Mouse (Mus musculus) gastrocnemius, adult 2 months (tissue): ENCODE results near the gene Rcl1. TPM values are rescaled to one million over a fixed set of nuclear protein-coding genes. Genes with fewer than 3 reads are reported as not detected.

ENCODE experiments used
- DNase-seq: peaks from one replicate; pipeline ENCODE4 v3.0.0; 2022
- H3K27ac ChIP-seq: fragments of 200-600 bp; 2 replicates; pipeline ENCODE4 v1.8.1; 2022; ENCODE audit warnings: mild to moderate bottlenecking
- H3K4me3 ChIP-seq: fragments of 200-600 bp; 2 replicates; pipeline ENCODE4 v1.8.1; 2022; ENCODE audit warnings: mild to moderate bottlenecking, moderate library complexity
- CTCF ChIP-seq: fragments of 200-600 bp; IDR thresholded peaks from 2 replicates; pipeline ENCODE4 v1.8.1; 2022; ENCODE audit warnings: antibody characterized with exemption, mild to moderate bottlenecking, moderate library complexity
- intact Hi-C: fragments of 180-260 bp; cut with DNase I; formaldehyde crosslinking; loops from one replicate; pipeline ENCODE4 v1.15.1; 2025
- total RNA-seq, 2 experiments: library from RNA; stranded (reverse); gene quantifications; 2 replicates each; pipeline ENCODE4 v1.2.3; 2021

Gene Rcl1
- total RNA-seq, 2 experiments from 2014 or later = 6.5 to 7.7 TPM

DNA sequence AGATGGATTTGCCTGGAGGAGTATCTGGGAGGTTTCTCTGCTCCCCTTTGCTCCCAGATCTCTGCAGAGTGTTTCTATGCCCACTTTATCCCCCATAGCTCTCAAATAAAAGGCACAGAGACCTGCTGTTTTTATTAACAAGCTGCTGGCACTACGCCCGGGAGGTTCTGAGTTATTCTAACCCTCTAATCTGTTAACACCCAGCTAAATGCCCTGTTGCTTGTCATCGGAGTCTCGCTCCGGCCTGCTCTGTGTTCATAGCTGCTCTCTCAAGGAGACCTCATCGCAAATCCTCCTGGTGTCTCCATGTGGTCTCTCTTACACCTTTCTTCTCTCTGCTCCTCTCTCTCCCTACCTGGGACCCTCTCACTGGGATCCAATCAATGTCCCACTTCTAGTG, 26.4 kb upstream of the Rcl1 start:
- H3K27ac ChIP-seq = no peak overlapping the region
- intact Hi-C loops = no loop called here

DNA sequence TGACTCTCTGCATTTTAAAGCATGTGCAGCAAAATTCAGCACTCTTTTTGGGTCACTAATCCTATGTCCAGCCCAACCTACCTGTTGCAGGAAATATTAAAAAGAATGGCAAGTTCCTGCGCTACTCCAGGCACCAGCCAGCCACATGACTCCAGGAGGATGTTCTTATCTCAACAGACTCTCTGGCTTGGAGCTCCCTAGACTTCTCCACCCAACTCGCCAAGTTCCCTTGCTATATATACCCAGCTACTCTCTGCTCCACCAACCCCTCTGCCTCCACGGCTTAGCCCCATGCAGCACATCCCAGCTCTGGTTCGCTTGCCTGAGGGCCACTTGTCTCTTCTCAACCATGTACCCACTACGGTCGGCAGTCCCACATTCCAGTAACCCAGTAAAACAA, 12.5 kb upstream of the Rcl1 start:
- H3K4me3 ChIP-seq = no peak overlapping the region
- intact Hi-C loops = no loop called here
- DNase-seq = no peak
- H3K27ac ChIP-seq = no peak overlapping the region
- TF ChIP-seq CTCF = no peak

More for the DNA sequence above, 26.4 kb upstream of the Rcl1 start:
- DNase-seq = no peak
- no peak overlapping the region for H3K4me3 ChIP-seq
- TF ChIP-seq CTCF = no peak

GRCm38 (mm10) chr19:29092194-29092593, 9.0 kb upstream of the Rcl1 start:
- no peak for DNase-seq
- intact Hi-C loops = no loop called here
- Histone ChIP-seq H3K4me3 (no peak overlapping the region), H3K27ac (no peak overlapping the region)
- TF ChIP-seq CTCF = no peak

GRCm38 (mm10) chr19:29099106-29099505, 2.1 kb upstream of the Rcl1 start:
- intact Hi-C loops = no loop called here
- no peak for TF ChIP-seq CTCF
- Histone ChIP-seq H3K4me3 (peak overlapping the region; percentile 6; the same call in 1 of the 2 replicates), H3K27ac (peak overlapping the region; percentile 97)
- no peak for DNase-seq

DNA sequence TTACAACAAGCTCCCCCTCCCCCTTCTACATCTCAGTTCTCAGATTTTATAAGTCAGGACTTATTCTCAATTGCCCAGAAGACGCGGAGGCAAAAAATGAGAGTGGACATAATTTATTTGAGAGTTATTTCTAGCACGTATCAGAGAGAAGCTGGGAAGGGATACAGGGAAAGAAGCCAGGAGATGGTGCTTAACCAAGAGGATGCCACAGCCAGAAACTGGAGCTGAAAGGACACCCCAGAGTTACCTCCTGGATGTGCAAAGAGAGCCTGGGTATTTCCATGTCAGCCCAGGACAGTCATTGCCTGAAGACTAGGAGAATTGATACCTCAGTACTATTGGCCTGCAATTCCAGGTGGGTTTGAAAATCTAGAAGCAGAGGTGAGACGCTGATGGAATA, 1.6 kb upstream of the Rcl1 start:
- intact Hi-C loops = no loop called here
- Histone ChIP-seq H3K27ac (peak overlapping the region; percentile 97), H3K4me3 (peak overlapping the region; percentile 100)
- no peak for TF ChIP-seq CTCF
- DNase-seq = peak; percentile 47

- no peak for DNase-seq
- intact Hi-C loops = loop anchor here (2.0 to 5.0 kb wide), 2 partner anchors 35 to 152 kb away; partner anchors contain the start of gene Jak2
- Histone ChIP-seq H3K27ac (peak overlapping the region; percentile 97), H3K4me3 (peak overlapping the region; percentile 100)
- TF ChIP-seq CTCF = no peak
These were observed 914 bp upstream of the Rcl1 start for GRCm38 (mm10) chr19:29100261-29100660.

DNA sequence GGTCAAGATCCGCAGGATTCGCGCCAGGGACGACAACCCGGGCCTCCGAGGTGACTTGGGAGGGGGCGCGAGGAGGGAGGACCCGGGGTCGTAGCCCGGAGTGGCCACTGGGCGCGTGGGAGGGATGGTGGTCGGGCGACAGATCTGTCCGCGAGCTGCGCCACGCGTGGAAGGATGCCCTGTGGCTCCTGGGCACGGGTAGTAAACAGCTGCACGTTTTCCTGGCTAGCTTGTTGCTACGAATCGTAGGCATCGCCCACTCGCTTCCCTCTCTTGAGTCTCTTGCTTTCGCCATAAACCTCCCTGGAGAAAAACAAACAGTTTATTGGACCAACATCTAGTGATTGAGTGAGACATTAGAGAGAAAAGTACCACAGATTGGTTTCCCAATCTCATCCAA, 416 bp downstream of the Rcl1 start:
- peak overlapping the region; percentile 97 for H3K27ac ChIP-seq
- intact Hi-C loops = loop anchor here (2.0 to 5.0 kb wide), 2 partner anchors 37 to 151 kb away; partner anchors contain the start of gene Jak2

GRCm38 (mm10) chr19:29102098-29102497, 923 bp downstream of the Rcl1 start:
- DNase-seq = no peak
- intact Hi-C loops = loop anchor here (5.0 kb wide), 1 partner anchor 150 kb away; the partner anchor contains the start of gene Jak2
- H3K4me3 ChIP-seq = peak overlapping the region; percentile 100
- H3K27ac ChIP-seq = peak overlapping the region; percentile 97
- no peak for TF ChIP-seq CTCF

More for the DNA sequence above, 416 bp downstream of the Rcl1 start:
- peak overlapping the region; percentile 100 for H3K4me3 ChIP-seq
- no peak for TF ChIP-seq CTCF
- DNase-seq = no peak

DNA sequence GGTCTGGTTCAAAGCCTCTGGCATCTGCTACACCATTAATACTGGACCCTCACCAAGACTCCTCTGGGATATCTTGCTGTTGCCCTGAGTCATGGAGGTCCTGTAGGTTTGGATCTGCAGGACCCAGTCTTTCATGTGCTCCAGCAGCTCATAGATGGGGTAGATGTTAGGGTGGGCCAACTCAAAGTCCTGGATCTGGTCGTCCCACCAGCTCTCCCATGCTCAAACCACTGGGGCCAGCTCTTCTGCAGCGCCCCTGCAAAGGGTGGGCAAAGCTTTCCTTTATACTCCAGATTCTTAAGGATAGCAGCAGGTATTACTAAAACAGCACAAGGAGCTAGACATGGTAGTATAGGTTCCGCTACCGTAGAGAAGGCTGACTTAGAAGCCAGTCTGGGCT, 4.6 kb downstream of the Rcl1 start:
- intact Hi-C loops = no loop called here
- no peak for TF ChIP-seq CTCF
- DNase-seq = no peak
- no peak overlapping the region for H3K27ac ChIP-seq
- H3K4me3 ChIP-seq = no peak overlapping the region

- DNase-seq = no peak
- no peak overlapping the region for H3K27ac ChIP-seq
- no peak overlapping the region for H3K4me3 ChIP-seq
- TF ChIP-seq CTCF = no peak
- intact Hi-C loops = no loop called here
These were observed 5.1 kb downstream of the Rcl1 start for GRCm38 (mm10) chr19:29106261-29106660.

DNA sequence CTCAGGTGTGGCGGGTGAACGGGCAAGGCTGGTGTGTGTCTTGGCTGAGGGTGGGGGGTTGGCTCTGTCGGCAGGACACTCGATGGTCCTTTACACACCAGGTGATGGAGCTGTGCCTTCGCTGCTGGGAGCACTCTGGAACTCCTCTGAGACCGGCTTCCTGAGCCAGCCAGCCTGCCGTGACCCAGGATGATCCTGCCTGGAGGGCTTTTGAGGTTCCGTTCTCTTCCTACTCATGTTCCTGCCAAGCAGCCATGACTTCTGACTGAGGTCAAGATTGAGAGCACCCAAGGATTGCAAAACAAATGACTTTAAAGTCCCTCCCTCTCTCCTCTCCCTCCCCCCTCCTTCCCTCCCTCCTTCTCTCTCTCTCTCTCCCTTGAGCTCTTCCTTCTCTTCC, 11.5 kb downstream of the Rcl1 start:
- peak; percentile 89 for DNase-seq
- Histone ChIP-seq H3K4me3 (peak overlapping the region; percentile 59), H3K27ac (peak overlapping the region; percentile 82)
- peak; percentile 45 for TF ChIP-seq CTCF
- intact Hi-C loops = no loop called here

GRCm38 (mm10) chr19:29113746-29114649, 12.8 kb downstream of the Rcl1 start:
- H3K4me3 ChIP-seq = no peak overlapping the region
- peak overlapping the region; percentile 82 for H3K27ac ChIP-seq
- no peak for TF ChIP-seq CTCF
- intact Hi-C loops = no loop called here
- no peak for DNase-seq

- no peak for DNase-seq
- Histone ChIP-seq H3K27ac (no peak overlapping the region), H3K4me3 (no peak overlapping the region)
- intact Hi-C loops = no loop called here
- no peak for TF ChIP-seq CTCF
These were observed 15.6 kb downstream of the Rcl1 start for GRCm38 (mm10) chr19:29116796-29117195.
